Mouse (Mus musculus): ENCODE measurements around the gene Lbhd2. TPM values are rescaled to one million over a fixed set of nuclear protein-coding genes. Genes with fewer than 3 reads are reported as not detected.

Lbhd2 gene
- polyA plus RNA-seq, 1 experiment from 2014 or later, result 0.93 TPM

DNA sequence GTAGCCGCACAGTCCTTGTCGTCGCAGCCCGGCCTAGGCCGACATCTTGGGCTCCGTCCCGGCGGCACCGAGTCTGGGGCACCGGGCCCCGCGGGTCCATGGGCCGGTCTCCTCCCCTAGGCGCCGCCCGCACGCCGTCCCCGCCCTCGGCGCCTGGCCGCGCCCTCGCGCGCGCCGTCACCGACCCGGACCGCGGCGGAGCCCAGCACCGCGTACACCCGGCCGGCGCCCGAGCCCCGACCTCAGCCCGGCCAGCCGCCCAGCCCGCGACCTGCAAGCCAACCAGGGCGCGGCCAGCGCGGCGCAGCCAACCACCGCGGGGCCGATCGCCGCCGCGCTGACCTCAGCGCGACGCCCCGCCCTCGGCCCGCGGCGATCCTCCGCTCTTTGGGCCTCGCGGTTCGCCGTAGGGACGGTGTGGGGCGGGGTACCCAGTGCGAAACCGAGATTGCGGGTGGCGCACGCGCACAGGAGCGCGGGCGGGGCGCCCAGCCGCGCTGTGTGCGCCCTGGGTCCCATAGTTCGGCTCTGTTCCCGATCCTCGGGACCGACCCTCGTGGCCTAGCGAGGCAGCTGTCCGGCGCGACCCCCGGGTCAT is 29.1 kb upstream of the Lbhd2 start, which contains the start of gene Cdc42bpb:
Gene Cdc42bpb (minus strand): TSS at position 343 of the 598 bp plus-strand sequence.
- under 1% methylated on average over 82 of the region's 94 CpGs for WGBS
- H3K4me2 ChIP-seq, result peak within 1 kb of the TSS; percentile 88
- H3K27me3 ChIP-seq, result no peaks in the 10 kb centered on the region
- peak within 1 kb of the TSS; percentile 93 for H3K27ac ChIP-seq
- H3K9ac ChIP-seq, result peak within 1 kb of the TSS; percentile 93
- no peaks in the 10 kb centered on the region for H3K9me3 ChIP-seq
- ATAC-seq (ENCODE audit: borderline replicate concordance, extremely low read depth, low FRiP score, low TSS enrichment), result peak; percentile 93
- H3K4me1 ChIP-seq, result peaks cover 31% of the 10 kb centered on the region
- H3K4me3 ChIP-seq, result peak within 1 kb of the TSS; percentile 78
- H3K36me3 ChIP-seq, result no peaks in the 10 kb centered on the region

- peak; percentile 40 for ATAC-seq (ENCODE audit: borderline replicate concordance, extremely low read depth, low FRiP score, low TSS enrichment)
- WGBS, result under 1% methylated on average over 32 of the region's 32 CpGs
- Histone ChIP-seq H3K27ac (peak overlapping the region; percentile 93), H3K27me3 (no peaks in the 10 kb centered on the region), H3K9me3 (no peaks in the 10 kb centered on the region), H3K4me1 (peaks cover 31% of the 10 kb centered on the region), H3K36me3 (no peaks in the 10 kb centered on the region), H3K4me2 (peak overlapping the region; percentile 88), H3K9ac (peak overlapping the region; percentile 93), H3K4me3 (peak overlapping the region; percentile 78)
These were observed 28.6 kb upstream of the Lbhd2 start for GRCm38 (mm10) chr12:111377986-111378490.

DNA sequence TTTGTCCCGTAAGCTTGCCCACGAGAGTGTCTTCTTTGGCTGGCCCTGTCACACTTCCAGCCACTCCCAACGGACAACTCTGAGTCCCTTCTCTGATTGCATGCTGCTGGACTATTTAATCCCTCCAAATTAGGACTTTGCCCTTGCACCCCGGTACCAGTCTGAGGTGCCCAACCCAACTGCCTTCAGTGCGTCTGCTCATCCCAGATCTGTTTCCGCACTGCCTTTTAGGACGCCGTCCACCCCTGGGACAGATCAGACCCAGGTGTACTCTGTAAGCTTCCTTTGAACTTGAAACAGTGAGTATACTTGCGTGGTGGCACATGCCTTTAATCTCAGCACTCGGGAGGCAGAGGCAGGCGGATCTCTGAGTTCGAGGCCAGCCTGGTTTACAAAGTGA is 27.8 kb upstream of the Lbhd2 start:
- Histone ChIP-seq H3K27me3 (no peaks in the 10 kb centered on the region), H3K9ac (no peak overlapping the region), H3K4me2 (peak overlapping the region; percentile 88), H3K4me1 (peaks cover 30% of the 10 kb centered on the region), H3K4me3 (peak overlapping the region; percentile 78), H3K9me3 (no peaks in the 10 kb centered on the region), H3K27ac (no peak overlapping the region), H3K36me3 (no peaks in the 10 kb centered on the region)
- WGBS, result 70% methylated on average over 12 of the region's 12 CpGs
- ATAC-seq (ENCODE audit: borderline replicate concordance, extremely low read depth, low FRiP score, low TSS enrichment), result no peak

DNA sequence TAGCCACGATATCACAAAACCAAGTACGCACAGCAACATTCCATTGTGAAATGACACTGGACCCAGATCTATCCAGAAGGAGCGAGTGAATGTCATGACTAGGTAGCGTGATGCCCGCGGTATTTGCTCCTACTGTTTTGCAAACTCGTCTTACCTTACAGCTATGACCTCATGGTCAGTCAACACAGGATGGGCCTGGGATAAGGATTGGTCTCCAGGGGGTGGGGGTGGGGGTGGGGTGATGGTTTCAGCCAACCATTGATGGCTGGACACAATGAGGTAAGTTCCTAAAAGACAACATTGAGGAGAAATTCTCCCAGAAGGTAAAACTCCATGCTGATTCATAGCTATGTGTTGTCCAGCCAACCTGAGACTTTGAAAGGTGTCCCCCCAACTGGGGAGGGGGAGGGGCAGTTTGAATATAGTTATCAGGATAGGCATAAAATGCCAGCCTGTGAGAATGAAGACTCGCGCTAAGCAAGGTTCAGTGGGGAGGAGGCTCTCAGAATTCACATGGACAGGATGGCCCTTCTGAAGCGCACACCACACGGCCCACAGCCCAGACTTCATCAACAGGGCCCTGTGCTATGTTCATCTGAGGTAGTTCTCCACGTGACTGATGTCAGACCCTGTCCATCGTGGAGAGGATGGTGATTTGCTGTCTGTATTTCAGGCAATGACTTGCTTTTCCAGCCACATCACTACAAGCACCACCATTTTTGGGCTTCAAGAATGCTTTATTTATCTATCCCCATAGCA is 20.5 kb upstream of the Lbhd2 start:
- Histone ChIP-seq H3K4me2 (no peak overlapping the region), H3K27ac (peak overlapping the region; percentile 48; the same call in 1 of the 2 replicates), H3K4me3 (no peak overlapping the region), H3K36me3 (no peaks in the 10 kb centered on the region), H3K9me3 (no peaks in the 10 kb centered on the region), H3K9ac (no peak overlapping the region), H3K27me3 (no peaks in the 10 kb centered on the region), H3K4me1 (peaks cover 13% of the 10 kb centered on the region)
- ATAC-seq (ENCODE audit: borderline replicate concordance, extremely low read depth, low FRiP score, low TSS enrichment), result no peak; the same call in 1 of the 2 replicates
- 74% methylated on average over 13 of the region's 13 CpGs for WGBS

DNA sequence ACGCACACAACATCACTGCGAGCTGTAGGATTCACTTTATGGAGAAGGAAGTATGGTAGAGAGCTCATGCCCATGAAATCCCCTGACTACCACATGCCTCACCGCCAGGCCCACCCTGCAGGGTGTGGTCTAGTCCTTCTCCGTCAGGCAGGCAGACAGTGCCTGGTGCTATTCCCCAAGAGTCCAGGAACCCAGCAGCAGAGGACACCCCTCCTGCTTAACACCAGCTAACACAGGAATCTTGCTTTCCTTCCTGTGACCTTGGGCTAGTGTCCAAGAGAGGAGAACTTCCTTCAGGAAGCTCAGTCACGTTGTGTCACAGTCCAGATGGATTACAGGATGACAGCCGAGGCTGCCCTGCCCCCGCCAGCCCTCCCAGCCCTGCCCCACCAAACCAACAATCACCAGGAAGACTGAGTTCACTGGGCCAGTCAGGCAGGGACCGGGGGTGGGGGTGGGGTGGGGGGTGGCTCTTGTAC is 19.9 kb upstream of the Lbhd2 start:
- Histone ChIP-seq H3K4me1 (peaks cover 13% of the 10 kb centered on the region), H3K4me3 (no peak overlapping the region), H3K27me3 (no peaks in the 10 kb centered on the region), H3K36me3 (no peaks in the 10 kb centered on the region), H3K4me2 (0 out of 2 replicates have a peak overlapping the region, but pooled peaks have one; percentile 5), H3K27ac (peak overlapping the region; percentile 48; the same call in 1 of the 2 replicates), H3K9me3 (no peaks in the 10 kb centered on the region), H3K9ac (no peak overlapping the region)
- ATAC-seq (ENCODE audit: borderline replicate concordance, extremely low read depth, low FRiP score, low TSS enrichment), result peak; percentile 91
- WGBS, result 24% methylated on average over 8 of the region's 8 CpGs

- Histone ChIP-seq H3K27ac (peak overlapping the region; percentile 59; the same call in 1 of the 2 replicates), H3K9me3 (no peaks in the 10 kb centered on the region), H3K9ac (no peak overlapping the region), H3K27me3 (no peaks in the 10 kb centered on the region), H3K4me1 (peaks cover 13% of the 10 kb centered on the region), H3K4me2 (0 out of 2 replicates have a peak overlapping the region, but pooled peaks have one; percentile 5), H3K4me3 (no peak overlapping the region), H3K36me3 (no peaks in the 10 kb centered on the region)
- ATAC-seq (ENCODE audit: borderline replicate concordance, extremely low read depth, low FRiP score, low TSS enrichment), result no peak
- 64% methylated on average over 4 of the region's 4 CpGs for whole genome bisulfite sequencing
These were observed 19.5 kb upstream of the Lbhd2 start for GRCm38 (mm10) chr12:111387146-111387545.

GRCm38 (mm10) chr12:111394008-111394407 is 12.6 kb upstream of the Lbhd2 start:
- H3K27me3 ChIP-seq, result peaks cover 4% of the 10 kb centered on the region; the same call in 1 of the 2 replicates
- H3K4me2 ChIP-seq, result no peak overlapping the region
- H3K4me1 ChIP-seq, result no peaks in the 10 kb centered on the region
- H3K36me3 ChIP-seq, result no peaks in the 10 kb centered on the region
- H3K4me3 ChIP-seq, result no peak overlapping the region
- WGBS, result 78% methylated on average over 6 of the region's 6 CpGs
- no peak overlapping the region for H3K9ac ChIP-seq
- no peaks in the 10 kb centered on the region for H3K9me3 ChIP-seq
- no peak overlapping the region for H3K27ac ChIP-seq
- no peak for ATAC-seq (ENCODE audit: borderline replicate concordance, extremely low read depth, low FRiP score, low TSS enrichment)

GRCm38 (mm10) chr12:111396997-111397396 is 9.6 kb upstream of the Lbhd2 start:
- ATAC-seq (ENCODE audit: borderline replicate concordance, extremely low read depth, low FRiP score, low TSS enrichment), result no peak
- 47% methylated on average over 5 of the region's 5 CpGs for whole genome bisulfite sequencing
- Histone ChIP-seq H3K4me3 (no peak overlapping the region), H3K36me3 (no peaks in the 10 kb centered on the region), H3K9me3 (no peaks in the 10 kb centered on the region), H3K27me3 (peaks cover 14% of the 10 kb centered on the region; the same call in 1 of the 2 replicates), H3K4me1 (0 out of 2 replicates have a peak, but pooled peaks cover 5% of the 10 kb centered on the region), H3K9ac (no peak overlapping the region), H3K27ac (no peak overlapping the region), H3K4me2 (no peak overlapping the region)

DNA sequence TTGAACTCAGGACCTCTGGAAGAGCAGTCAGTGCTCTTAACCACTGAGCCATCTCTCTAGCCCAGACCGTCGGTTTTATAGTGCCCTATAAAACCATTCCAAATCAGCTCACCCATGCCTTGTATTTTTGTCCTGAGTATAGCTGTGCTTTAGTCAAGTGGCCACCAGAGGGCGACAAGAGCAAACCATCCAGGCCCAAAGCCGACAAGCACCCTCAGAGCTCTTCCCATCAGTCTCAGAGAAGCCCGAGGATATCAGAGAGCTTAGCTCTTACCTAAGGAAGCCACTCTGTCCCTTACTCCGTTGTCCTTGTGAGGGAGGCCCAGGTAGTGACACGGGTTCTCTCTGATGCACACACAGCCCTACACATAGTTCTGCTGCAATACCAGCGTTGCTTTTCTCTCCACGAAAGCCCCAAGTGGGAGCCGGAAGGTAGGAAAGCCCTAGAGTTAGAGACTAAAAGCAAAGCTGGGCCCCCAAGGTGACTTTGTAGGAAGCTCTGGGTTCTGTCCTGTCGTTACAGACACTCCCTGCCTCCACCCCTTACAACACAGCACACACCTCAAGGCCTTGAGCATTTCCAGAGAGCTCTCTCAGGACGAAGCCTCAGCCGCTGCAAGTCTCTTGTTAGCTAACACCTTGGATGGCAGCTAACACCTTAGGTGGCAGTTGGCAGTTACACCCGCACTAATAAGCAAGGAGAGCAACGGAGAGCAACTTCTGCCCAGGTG is 5.0 kb upstream of the Lbhd2 start:
- 17% methylated on average over 15 of the region's 15 CpGs for WGBS
- peaks cover 8% of the 10 kb centered on the region; the same call in 1 of the 2 replicates for H3K4me1 ChIP-seq
- peaks cover 26% of the 10 kb centered on the region; the same call in 1 of the 2 replicates for H3K27me3 ChIP-seq
- no peak overlapping the region for H3K9ac ChIP-seq
- no peak overlapping the region for H3K27ac ChIP-seq
- no peak overlapping the region for H3K4me2 ChIP-seq
- no peaks in the 10 kb centered on the region for H3K36me3 ChIP-seq
- ATAC-seq (ENCODE audit: borderline replicate concordance, extremely low read depth, low FRiP score, low TSS enrichment), result peak; percentile 53
- H3K9me3 ChIP-seq, result no peaks in the 10 kb centered on the region
- H3K4me3 ChIP-seq, result no peak overlapping the region

DNA sequence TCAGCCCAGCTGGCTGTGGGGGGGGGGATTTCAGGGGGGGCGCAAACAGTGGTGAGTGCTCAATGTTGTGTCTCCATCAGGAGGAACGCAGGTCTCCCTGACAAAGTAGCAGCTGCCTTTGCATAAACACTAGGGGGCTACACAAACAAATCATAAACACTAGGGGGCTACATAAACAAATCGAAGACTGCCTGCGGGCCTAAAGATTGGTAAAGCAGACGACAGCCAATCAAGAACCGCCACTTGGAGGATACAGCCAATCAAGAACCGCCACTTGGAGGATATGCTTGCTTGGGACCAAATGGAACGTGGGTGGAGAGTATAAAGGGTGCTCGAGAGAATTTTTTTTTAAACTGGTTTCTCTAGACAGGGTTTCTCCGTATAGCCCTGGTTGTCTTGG is 1.7 kb upstream of the Lbhd2 start:
- WGBS, result 48% methylated on average over 10 of the region's 10 CpGs
- Histone ChIP-seq H3K9ac (no peak overlapping the region), H3K27ac (no peak overlapping the region), H3K4me2 (no peak overlapping the region), H3K4me1 (peaks cover 12% of the 10 kb centered on the region), H3K27me3 (peaks cover 48% of the 10 kb centered on the region), H3K36me3 (no peaks in the 10 kb centered on the region), H3K4me3 (no peak overlapping the region), H3K9me3 (no peaks in the 10 kb centered on the region)
- ATAC-seq (ENCODE audit: borderline replicate concordance, extremely low read depth, low FRiP score, low TSS enrichment), result no peak

DNA sequence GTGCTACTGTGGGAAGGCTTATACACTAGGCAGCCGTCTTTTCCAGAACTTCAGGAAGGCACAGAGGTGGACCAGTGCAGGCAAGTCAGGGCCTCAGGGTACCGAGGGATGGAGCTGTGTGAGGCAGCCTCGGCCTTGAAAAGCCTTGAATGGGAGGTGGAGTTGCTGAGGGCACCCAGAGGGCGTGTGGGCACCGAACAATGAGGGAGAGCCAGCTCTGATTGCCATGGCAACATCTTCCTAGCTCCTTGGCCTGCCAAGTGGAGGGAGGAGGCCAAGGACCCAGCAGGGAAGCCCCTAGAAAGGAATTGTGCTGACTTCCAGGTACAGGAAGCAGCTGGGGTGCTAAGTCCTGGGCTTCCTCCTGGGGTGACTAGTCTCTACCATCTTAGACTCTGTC is 3.0 kb downstream of the Lbhd2 start:
- Histone ChIP-seq H3K4me2 (no peak overlapping the region), H3K4me3 (no peak overlapping the region), H3K9ac (no peak overlapping the region), H3K4me1 (peaks cover 26% of the 10 kb centered on the region), H3K27ac (no peak overlapping the region), H3K27me3 (peaks cover 41% of the 10 kb centered on the region), H3K36me3 (no peaks in the 10 kb centered on the region), H3K9me3 (no peaks in the 10 kb centered on the region)
- ATAC-seq (ENCODE audit: borderline replicate concordance, extremely low read depth, low FRiP score, low TSS enrichment), result no peak
- WGBS, result 25% methylated on average over 5 of the region's 5 CpGs
